Mouse (Mus musculus): Measurements from ENCODE around the gene Fus.
"Not testable (repeated sequence)": the region's sequence is repeated elsewhere in the genome, so short reads cannot be mapped to it uniquely, and the experiment has no call there.

The Fus gene

GRCm38 (mm10) chr7:128004487-128005362, 37.5 kb downstream of the Fus start:
- no peak for DNase-seq (ENCODE audit: low spot score)

GRCm38 (mm10) chr7:128006193-128006592, 38.9 kb downstream of the Fus start:
- no peak for DNase-seq (ENCODE audit: low spot score)

GRCm38 (mm10) chr7:128009715-128010340, 42.6 kb downstream of the Fus start:
- DNase-seq (ENCODE audit: low spot score) = no peak

GRCm38 (mm10) chr7:128012136-128012780, 45.0 kb downstream of the Fus start:
- DNase-seq (ENCODE audit: low spot score) = no peak

GRCm38 (mm10) chr7:128013116-128013515, 45.9 kb downstream of the Fus start:
- DNase-seq (ENCODE audit: low spot score) = no peak

- DNase-seq (ENCODE audit: low spot score) = not testable (repeated sequence)
These were observed 48.9 kb downstream of the Fus start for GRCm38 (mm10) chr7:128016134-128016533.

GRCm38 (mm10) chr7:128016650-128017049, 49.4 kb downstream of the Fus start:
- no peak for DNase-seq (ENCODE audit: low spot score)

- no peak for DNase-seq (ENCODE audit: low spot score)
These were observed 51.0 kb downstream of the Fus start for GRCm38 (mm10) chr7:128018275-128018674.

GRCm38 (mm10) chr7:128019187-128019586, 51.9 kb downstream of the Fus start:
- DNase-seq (ENCODE audit: low spot score) = no peak

GRCm38 (mm10) chr7:128022974-128023373, 55.7 kb downstream of the Fus start:
- no peak for DNase-seq (ENCODE audit: low spot score)

- DNase-seq (ENCODE audit: low spot score) = no peak
These were observed 56.3 kb downstream of the Fus start for GRCm38 (mm10) chr7:128023565-128023964.

- DNase-seq (ENCODE audit: low spot score) = no peak
These were observed 57.1 kb downstream of the Fus start for GRCm38 (mm10) chr7:128024364-128024763.

- no peak for DNase-seq (ENCODE audit: low spot score)
These were observed 57.7 kb downstream of the Fus start for GRCm38 (mm10) chr7:128024932-128025331.

- DNase-seq (ENCODE audit: low spot score) = no peak
These were observed 58.1 kb downstream of the Fus start for GRCm38 (mm10) chr7:128025381-128025780.

GRCm38 (mm10) chr7:128031403-128031976, 64.2 kb downstream of the Fus start:
- DNase-seq (ENCODE audit: low spot score) = no peak

- no peak for DNase-seq (ENCODE audit: low spot score)
These were observed 65.2 kb downstream of the Fus start for GRCm38 (mm10) chr7:128032290-128032988.

- DNase-seq (ENCODE audit: low spot score) = no peak
These were observed 65.7 kb downstream of the Fus start for GRCm38 (mm10) chr7:128032989-128033293.

GRCm38 (mm10) chr7:128033616-128034015, 66.4 kb downstream of the Fus start:
- DNase-seq (ENCODE audit: low spot score) = no peak

Data from left cerebral cortex, adult 11 months (tissue).